Mouse (Mus musculus) embryonic facial prominence, embryonic 12.5 days (tissue): ENCODE measurements at regions not wholly inside any gene's neighbourhood (a gene's known extent, or its start where the extent isn't known, plus 50 kb on each side); places are given as distances from the start of the nearest gene placed in this dataset.

Experiments used
- ATAC-seq: fragments of 200-750 bp; cut with Nextera tagmentation; 2 replicates; pipeline ENCODE4 v1.8.0; 2017; ENCODE audit not compliant: insufficient number of reproducible peaks, insufficient read depth, low FRiP score, low TSS enrichment
- H3K27ac ChIP-seq: fragments of 300-500 bp; sonication (generic); 2 replicates; pipeline ENCODE4 v1.5.1; 2016; ENCODE audit warnings: mild to moderate bottlenecking
- H3K27me3 ChIP-seq: fragments of 300-500 bp; sonication (generic); 2 replicates; pipeline ENCODE4 v1.6.1; 2016; ENCODE audit warnings: mild to moderate bottlenecking, moderate library complexity
- H3K36me3 ChIP-seq: fragments of 300-500 bp; sonication (generic); 2 replicates; pipeline ENCODE4 v1.6.1; 2016; ENCODE audit warnings: mild to moderate bottlenecking
- H3K4me1 ChIP-seq: fragments of 300-500 bp; sonication (generic); 2 replicates; pipeline ENCODE4 v1.6.1; 2016
- H3K4me2 ChIP-seq: fragments of 300-500 bp; sonication (generic); replicated peaks from 2 replicates; pipeline ENCODE4 v1.6.1; 2016; ENCODE audit warnings: mild to moderate bottlenecking, moderate library complexity
- H3K4me3 ChIP-seq: fragments of 300-500 bp; sonication (generic); 2 replicates; pipeline ENCODE4 v1.5.1; 2016; ENCODE audit warnings: mild to moderate bottlenecking
- H3K9ac ChIP-seq: fragments of 300-500 bp; sonication (generic); 2 replicates; pipeline ENCODE4 v1.6.1; 2016; ENCODE audit warnings: mild to moderate bottlenecking, moderate library complexity
- H3K9me3 ChIP-seq: fragments of 300-500 bp; sonication (generic); 2 replicates; pipeline ENCODE4 v1.6.1; 2016; ENCODE audit warnings: mild to moderate bottlenecking, moderate library complexity
- WGBS: fragments of 180-500 bp; shearing (Covaris S2); methylation state at CpG from one replicate; pipeline ENCODE4 v1.1.7; 2016; 5-methylcytosine and 5-hydroxymethylcytosine counted together

- no peaks in the 10 kb centered on the region for H3K36me3 ChIP-seq
- no peaks in the 10 kb centered on the region for H3K9me3 ChIP-seq
- 85% methylated on average over 9 of the region's 9 CpGs for WGBS
- peaks cover 5% of the 10 kb centered on the region; the same call in 1 of the 2 replicates for H3K4me1 ChIP-seq
- no peaks in the 10 kb centered on the region for H3K27me3 ChIP-seq
- H3K27ac ChIP-seq: no peak overlapping the region
- H3K4me3 ChIP-seq: no peak overlapping the region
- H3K4me2 ChIP-seq: no peak overlapping the region
- no peak overlapping the region for H3K9ac ChIP-seq
- ATAC-seq: no peak
These were observed 64.1 kb upstream of the Slc35c1 start for GRCm38 (mm10) chr2:92524346-92524905.

DNA sequence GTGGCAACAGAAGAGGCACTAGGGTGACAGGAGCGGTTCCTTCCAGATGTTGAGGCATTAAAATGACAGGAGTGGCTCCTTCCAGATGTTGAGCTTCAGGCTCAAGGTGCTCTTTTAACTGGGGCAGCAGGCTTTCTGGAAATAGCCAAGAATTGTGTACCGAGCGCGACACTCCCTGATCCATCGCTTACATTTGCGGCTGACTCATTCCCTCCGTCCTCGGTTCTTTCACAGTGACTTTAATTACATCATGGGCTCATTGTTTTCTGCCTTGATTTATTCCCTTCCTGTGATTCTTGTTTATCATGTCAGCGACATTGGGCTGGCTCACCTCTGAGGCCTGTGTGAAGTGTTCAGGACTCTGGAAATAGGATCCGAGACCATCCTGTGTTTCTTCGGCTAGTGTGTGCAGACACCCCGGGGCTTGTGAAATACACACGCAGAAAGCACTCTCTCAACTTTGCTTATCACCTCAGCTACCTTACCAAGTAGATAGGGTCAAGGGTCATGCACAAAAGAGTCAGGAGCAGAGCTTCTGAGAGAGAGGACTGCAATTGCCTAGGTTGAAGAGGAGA is 63.1 kb upstream of the Slc35c1 start:
- 86% methylated on average over 13 of the region's 13 CpGs for WGBS

DNA sequence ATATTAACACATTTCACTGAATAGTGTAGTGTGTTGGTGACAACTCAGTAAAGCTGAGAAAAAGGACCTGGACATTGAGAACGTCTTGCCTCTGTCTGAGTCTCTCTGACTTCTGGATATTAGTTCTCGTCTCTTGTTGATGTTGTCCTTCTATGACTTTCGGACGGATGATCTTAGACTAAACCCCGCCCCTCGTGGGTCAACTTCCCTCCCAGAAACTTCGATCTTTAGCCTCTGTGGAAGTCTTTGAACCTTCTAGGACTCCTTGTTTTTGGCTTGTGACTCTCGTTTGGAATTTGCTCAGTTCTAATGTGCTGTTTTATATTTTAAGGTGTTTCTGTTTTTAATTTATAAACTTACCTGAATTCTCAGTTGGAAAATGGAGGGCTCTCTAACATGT is 61.2 kb upstream of the Slc35c1 start:
- Histone ChIP-seq H3K4me3 (no peak overlapping the region), H3K4me2 (no peak overlapping the region), H3K27me3 (no peaks in the 10 kb centered on the region), H3K4me1 (no peaks in the 10 kb centered on the region), H3K9me3 (no peaks in the 10 kb centered on the region), H3K27ac (no peak overlapping the region), H3K36me3 (no peaks in the 10 kb centered on the region), H3K9ac (no peak overlapping the region)
- WGBS: 76% methylated on average over 8 of the region's 8 CpGs
- ATAC-seq: no peak

More for the DNA sequence above, 63.1 kb upstream of the Slc35c1 start:
- Histone ChIP-seq H3K9ac (no peak overlapping the region), H3K36me3 (no peaks in the 10 kb centered on the region), H3K4me3 (no peak overlapping the region), H3K4me1 (no peaks in the 10 kb centered on the region), H3K27ac (no peak overlapping the region), H3K4me2 (no peak overlapping the region), H3K9me3 (no peaks in the 10 kb centered on the region), H3K27me3 (no peaks in the 10 kb centered on the region)
- ATAC-seq: no peak

DNA sequence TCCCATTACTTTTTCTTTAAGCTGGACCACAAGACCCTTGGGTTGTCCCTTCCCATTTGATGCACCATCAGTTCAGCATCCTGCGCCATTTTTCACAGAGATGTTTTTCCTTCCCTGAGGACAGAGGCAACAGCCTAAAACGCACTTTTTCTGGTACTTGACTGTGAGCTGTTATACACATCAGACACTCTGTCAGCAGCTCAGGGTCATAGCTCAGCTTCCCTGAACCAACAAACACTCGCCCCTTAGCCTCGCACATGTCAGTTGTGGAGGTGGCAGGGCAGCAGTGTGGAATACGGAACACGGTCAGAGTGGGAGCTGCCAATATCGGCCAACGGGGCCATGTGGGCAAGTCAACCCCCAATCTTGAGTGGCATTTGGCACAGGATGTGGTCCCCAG is 59.1 kb upstream of the Slc35c1 start:
- no peak overlapping the region for H3K4me2 ChIP-seq
- H3K36me3 ChIP-seq: no peaks in the 10 kb centered on the region
- no peak for ATAC-seq
- no peak overlapping the region for H3K27ac ChIP-seq
- H3K4me1 ChIP-seq: no peaks in the 10 kb centered on the region
- no peaks in the 10 kb centered on the region for H3K9me3 ChIP-seq
- H3K27me3 ChIP-seq: no peaks in the 10 kb centered on the region
- WGBS: 80% methylated on average over 8 of the region's 8 CpGs
- H3K9ac ChIP-seq: no peak overlapping the region
- H3K4me3 ChIP-seq: no peak overlapping the region

- no peaks in the 10 kb centered on the region for H3K36me3 ChIP-seq
- H3K27me3 ChIP-seq: no peaks in the 10 kb centered on the region
- WGBS: 79% methylated on average over 8 of the region's 8 CpGs
- no peak overlapping the region for H3K4me2 ChIP-seq
- no peak overlapping the region for H3K4me3 ChIP-seq
- no peak overlapping the region for H3K9ac ChIP-seq
- no peak for ATAC-seq
- no peaks in the 10 kb centered on the region for H3K4me1 ChIP-seq
- H3K9me3 ChIP-seq: no peaks in the 10 kb centered on the region
- H3K27ac ChIP-seq: no peak overlapping the region
These were observed 58.6 kb upstream of the Slc35c1 start for GRCm38 (mm10) chr2:92518891-92519290.

- Histone ChIP-seq H3K27me3 (no peaks in the 10 kb centered on the region), H3K4me1 (no peaks in the 10 kb centered on the region), H3K4me2 (no peak overlapping the region), H3K36me3 (no peaks in the 10 kb centered on the region), H3K4me3 (no peak overlapping the region), H3K9me3 (no peaks in the 10 kb centered on the region), H3K27ac (no peak overlapping the region), H3K9ac (no peak overlapping the region)
- ATAC-seq: no peak
- 37% methylated on average over 6 of the region's 6 CpGs for WGBS
These were observed 54.6 kb upstream of the Slc35c1 start for GRCm38 (mm10) chr2:92514961-92515360.

GRCm38 (mm10) chr2:92511771-92512744 is 51.7 kb upstream of the Slc35c1 start:
- no peak for ATAC-seq

More at GRCm38 (mm10) chr2:92511771-92512744, 51.7 kb upstream of the Slc35c1 start:
- H3K4me1 ChIP-seq: no peaks in the 10 kb centered on the region
- no peak overlapping the region for H3K4me3 ChIP-seq
- H3K9ac ChIP-seq: no peak overlapping the region
- WGBS: 69% methylated on average over 6 of the region's 6 CpGs
- H3K27ac ChIP-seq: no peak overlapping the region
- no peaks in the 10 kb centered on the region for H3K9me3 ChIP-seq
- no peak overlapping the region for H3K4me2 ChIP-seq
- no peaks in the 10 kb centered on the region for H3K27me3 ChIP-seq
- no peaks in the 10 kb centered on the region for H3K36me3 ChIP-seq
